Mouse (Mus musculus) monocyte, adult 2 months (primary cell): ENCODE measurements around the gene Col23a1.

Experiments used
- DNase-seq, 2 experiments: peaks; one replicate each; pipeline ENCODE4 v3.0.0; 2022; ENCODE audit warnings: low spot score in 2 of 2, low read depth in 1 of 2

Col23a1 gene

GRCm38 (mm10) chr11:51429428-51430179, 139.9 kb downstream of the Col23a1 start:
- no peak for DNase-seq

- DNase-seq = no peak
Observed at GRCm38 (mm10) chr11:51430180-51430578, 140.5 kb downstream of the Col23a1 start.

GRCm38 (mm10) chr11:51431287-51431686, 141.6 kb downstream of the Col23a1 start:
- no peak for DNase-seq

- no peak for DNase-seq
Observed at GRCm38 (mm10) chr11:51431968-51432367, 142.2 kb downstream of the Col23a1 start.

- DNase-seq = no peak
Observed at GRCm38 (mm10) chr11:51442006-51442405, 152.3 kb downstream of the Col23a1 start.

GRCm38 (mm10) chr11:51442599-51442998, 152.9 kb downstream of the Col23a1 start:
- no peak for DNase-seq

GRCm38 (mm10) chr11:51443818-51444217, 154.1 kb downstream of the Col23a1 start:
- no peak for DNase-seq

GRCm38 (mm10) chr11:51444649-51445048, 154.9 kb downstream of the Col23a1 start:
- no peak for DNase-seq

GRCm38 (mm10) chr11:51446711-51447425, 157.1 kb downstream of the Col23a1 start:
- DNase-seq = no peak

GRCm38 (mm10) chr11:51448256-51448655, 158.5 kb downstream of the Col23a1 start:
- no peak for DNase-seq

- DNase-seq = no peak
Observed at GRCm38 (mm10) chr11:51448680-51449079, 159.0 kb downstream of the Col23a1 start.

- no peak for DNase-seq
Observed at GRCm38 (mm10) chr11:51449881-51450280, 160.2 kb downstream of the Col23a1 start.

- no peak for DNase-seq
Observed at GRCm38 (mm10) chr11:51451281-51451680, 161.6 kb downstream of the Col23a1 start.

- no peak for DNase-seq
Observed at GRCm38 (mm10) chr11:51451925-51452324, 162.2 kb downstream of the Col23a1 start.

GRCm38 (mm10) chr11:51453742-51454141, 164.0 kb downstream of the Col23a1 start:
- DNase-seq = no peak

- no peak for DNase-seq
Observed at GRCm38 (mm10) chr11:51455501-51455900, 165.8 kb downstream of the Col23a1 start.

GRCm38 (mm10) chr11:51457624-51458023, 167.9 kb downstream of the Col23a1 start:
- DNase-seq = no peak

- no peak for DNase-seq
Observed at GRCm38 (mm10) chr11:51458649-51459048, 168.9 kb downstream of the Col23a1 start.

- no peak for DNase-seq
Observed at GRCm38 (mm10) chr11:51459569-51460043, 169.9 kb downstream of the Col23a1 start.

GRCm38 (mm10) chr11:51468737-51469136, 179.0 kb downstream of the Col23a1 start:
- no peak for DNase-seq

- DNase-seq = no peak
Observed at GRCm38 (mm10) chr11:51469341-51469831, 179.7 kb downstream of the Col23a1 start.
